ENCODE assay signal across 8 mouse cellular contexts in the genomic region with DNA sequence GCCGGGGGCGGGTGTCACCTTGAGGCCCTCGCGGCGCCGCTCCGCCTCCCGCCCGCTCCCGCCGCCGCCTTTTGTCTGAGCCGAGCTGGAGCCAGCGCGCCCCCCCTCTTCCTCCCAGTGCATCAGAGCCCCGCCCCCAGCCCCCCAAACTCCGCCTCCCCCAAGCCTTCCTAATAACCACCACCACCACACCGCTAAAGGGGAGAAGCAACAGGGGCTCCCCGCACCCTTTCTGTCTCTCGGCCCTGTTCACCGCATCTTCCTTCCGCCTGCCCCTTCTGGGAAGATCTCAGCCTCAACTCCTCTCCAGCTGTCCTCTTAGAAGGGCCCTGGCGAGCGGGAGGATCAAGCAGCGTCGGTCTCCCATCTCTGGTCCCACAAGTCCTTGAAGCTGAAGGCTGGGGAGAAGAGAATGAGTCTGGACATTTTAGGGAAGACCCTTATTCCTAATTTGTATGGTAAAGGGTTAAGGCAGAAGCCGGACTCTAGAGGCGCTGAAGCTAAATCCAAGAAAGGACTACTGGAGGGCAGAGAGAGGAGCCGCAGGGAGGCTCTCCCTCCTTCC. TPM values are rescaled to one million over a fixed set of nuclear protein-coding genes. Genes with fewer than 3 reads are reported as not detected.
DNase-seq lines count a peak whose midpoint lies in the region; ATAC-seq and TF ChIP-seq lines count a peak whose summit lies in the region.

A gene (minus strand): TSS at position 61 of the 565 bp plus-strand sequence.

- 0% methylated on average over 14 of the region's 29 CpGs for WGBS in lung, embryonic 15.5 days
- WGBS in limb, embryonic 10.5 days = under 1% methylated on average over 19 of the region's 29 CpGs
- WGBS in olfactory bulb, adult 2 months = under 1% methylated on average over 12 of the region's 29 CpGs

- no peaks in the 10 kb centered on the region for H3K9me3 ChIP-seq in lung, embryonic 15.5 days
- no peaks in the 10 kb centered on the region for H3K9me3 ChIP-seq in limb, embryonic 10.5 days (replicated peaks)

- H3K4me2 ChIP-seq in lung, embryonic 15.5 days = peak within 1 kb of the TSS; percentile 100

- TF ChIP-seq POLR2A in olfactory bulb, adult 2 months (IDR thresholded peaks at IDR 0.05; ENCODE audit: insufficient read depth, low read depth, low read length) = no peak

- H3K36me3 ChIP-seq in lung, embryonic 15.5 days = no peaks in the 10 kb centered on the region
- peaks cover 10% of the 10 kb centered on the region for H3K36me3 ChIP-seq in limb, embryonic 10.5 days

- no peak within 1 kb of the TSS for H3K27ac ChIP-seq in lung, embryonic 15.5 days
- peak within 1 kb of the TSS; percentile 98 for H3K27ac ChIP-seq in limb, embryonic 10.5 days
- H3K27ac ChIP-seq in olfactory bulb, adult 2 months (ENCODE audit: insufficient read depth, low read depth, low read length) = peak within 1 kb of the TSS; percentile 32

- H3K4me3 ChIP-seq in lung, embryonic 15.5 days = peak within 1 kb of the TSS; percentile 68
- H3K4me3 ChIP-seq in limb, embryonic 10.5 days = peak within 1 kb of the TSS; percentile 96
- H3K4me3 ChIP-seq in olfactory bulb, adult 2 months (ENCODE audit: insufficient read depth, low read depth, low read length) = peak within 1 kb of the TSS; percentile 76

- H3K4me1 ChIP-seq in lung, embryonic 15.5 days = peaks cover 27% of the 10 kb centered on the region
- peaks cover 45% of the 10 kb centered on the region for H3K4me1 ChIP-seq in limb, embryonic 10.5 days
- H3K4me1 ChIP-seq in olfactory bulb, adult 2 months (ENCODE audit: control insufficient read depth, insufficient read depth, low read length) = peaks cover 33% of the 10 kb centered on the region

- TF ChIP-seq CTCF in olfactory bulb, adult 2 months (IDR thresholded peaks at IDR 0.05; ENCODE audit: insufficient read depth, low read depth, low read length) = no peak

- no peak for ATAC-seq in lung, embryonic 15.5 days (ENCODE audit: borderline replicate concordance, extremely low read depth, low FRiP score, low TSS enrichment)
- ATAC-seq in granulocyte monocyte progenitor cell, adult 5-6 weeks (replicated peaks; ENCODE audit: poor library complexity, severe bottlenecking) = 0 out of 2 replicates have a peak, but pooled peaks have one; percentile 5
- no peak for ATAC-seq in erythroblast, adult 5-6 weeks (replicated peaks; ENCODE audit: low FRiP score, poor library complexity, severe bottlenecking)

- H3K9ac ChIP-seq in lung, embryonic 15.5 days = peak within 1 kb of the TSS; percentile 56

- peaks cover 72% of the 10 kb centered on the region for H3K27me3 ChIP-seq in lung, embryonic 15.5 days
- H3K27me3 ChIP-seq in limb, embryonic 10.5 days (ENCODE audit: low read depth, poor library complexity, severe bottlenecking) = peaks cover 78% of the 10 kb centered on the region

- no peak for DNase-seq in lung, postnatal 4 days
- DNase-seq in cerebellum, adult 9-10 months = peak; percentile 81
- DNase-seq in limb, embryonic 10.5 days (ENCODE audit: low spot score) = peak; percentile 83
- no peak for DNase-seq in spleen, postnatal 36 days (ENCODE audit: low spot score in 2 of 2)

RNA-seq across cellular contexts. Expression of the gene that starts here (rescaled TPM):
- 1.7 and 2.0 TPM in 2 replicates for polyA plus RNA-seq in lung, embryonic 15.5 days (2015; fragmentation: Nextera tagmentation; extraction: Ambion mirVana)
- total RNA-seq in granulocyte monocyte progenitor cell, adult 5-6 weeks (2014; fragmentation: Nextera tagmentation) = not detected in 2 replicates
- not detected in 2 replicates for total RNA-seq in granulocyte monocyte progenitor cell, adult 5-6 weeks (2017)
- 4.1 and 6.8 TPM in 2 replicates for polyA plus RNA-seq in limb, embryonic 10.5 days (2016; fragmentation: Nextera tagmentation; extraction: Ambion mirVana)
- 126 TPM in 1 of 2 replicates, not detected in the other for polyA plus RNA-seq in olfactory bulb, adult 2 months (2012; ENCODE audit: insufficient read depth, insufficient read length, low replicate concordance, missing spikeins)
- not detected in 2 replicates for total RNA-seq in erythroblast, adult 5-6 weeks (2015; ENCODE audit: low replicate concordance)
- total RNA-seq in erythroblast, adult 5-6 weeks (2017; ENCODE audit: low replicate concordance) = not detected in 2 replicates

Comparison
In these comparisons a context has a peak if more than half of its experiments do, and no peak if none do; other contexts are left out.
1. Peak in ATAC-seq in granulocyte monocyte progenitor cell, adult 5-6 weeks; RNA of the gene not detected or under 1 TPM.
2. DNase-seq: peak in cerebellum, adult 9-10 months (single experiment) and limb, embryonic 10.5 days (single experiment); none in lung, postnatal 4 days (0 of 2) and spleen, postnatal 36 days (0 of 2).
3. Peak in every context shown above with its lines, with median percentiles within 50 percentile points of each other: H3K4me3 ChIP-seq.